Comparison of ENCODE assay signal across 13 mouse cellular contexts in genomic region chr1:165356347-165356746, GRCm38 (mm10).
"Had no signal": no experiment of that assay in that cellular context is flagged by ENCODE, and none has a peak within 500 bp of the region (broad histone marks: within the 10 kb centered on the region; RNA-seq: fewer than 3 reads in every experiment).

No protein-coding gene starts in this region.

- ATAC-seq: intestine, postnatal 0 days had no signal

- DNase-seq: kidney, adult 8-10 months; kidney, postnatal 25 days; lung, embryonic 14.5 days; lung, postnatal 14 days; midbrain, embryonic 14.5 days had no signal

- H3K4me2 ChIP-seq: limb, embryonic 12.5 days; lung, embryonic 14.5 days; neural tube, embryonic 15.5 days had no signal

- H3K9ac ChIP-seq: limb, embryonic 12.5 days; lung, embryonic 14.5 days; neural tube, embryonic 15.5 days had no signal

- H3K27ac ChIP-seq: left cerebral cortex, adult 2 months; limb, embryonic 12.5 days; macrophage; midbrain, embryonic 10.5 days; neural tube, embryonic 15.5 days; stomach, postnatal 0 days had no signal

- H3K4me3 ChIP-seq: left cerebral cortex, adult 2 months; limb, embryonic 12.5 days; midbrain, embryonic 10.5 days; myocyte; neural tube, embryonic 15.5 days had no signal

- H3K27me3 ChIP-seq: limb, embryonic 12.5 days; neural tube, embryonic 15.5 days had no signal

- H3K9me3 ChIP-seq: limb, embryonic 12.5 days; midbrain, embryonic 10.5 days; neural tube, embryonic 15.5 days had no signal

- H3K36me3 ChIP-seq: midbrain, embryonic 10.5 days had no signal

- H3K4me1 ChIP-seq: limb, embryonic 12.5 days; midbrain, embryonic 10.5 days; neural tube, embryonic 15.5 days had no signal
